ENCODE assay signal across 8 mouse cellular contexts in genomic region chr3:53004406-53005114, GRCm38 (mm10). TPM values are rescaled to one million over a fixed set of nuclear protein-coding genes. Genes with fewer than 3 reads are reported as not detected.
DNase-seq lines count a peak whose midpoint lies in the region; ATAC-seq lines count a peak whose summit lies in the region.

No protein-coding gene starts in this region.

- no peak overlapping the region for H3K27ac ChIP-seq in midbrain, embryonic 13.5 days
- no peak overlapping the region for H3K27ac ChIP-seq in midbrain, embryonic 11.5 days (ENCODE audit: low read depth, low read length)
- H3K27ac ChIP-seq in limb, embryonic 10.5 days = no peak overlapping the region

- H3K36me3 ChIP-seq in midbrain, embryonic 13.5 days = peaks cover 69% of the 10 kb centered on the region
- H3K36me3 ChIP-seq in midbrain, embryonic 11.5 days (ENCODE audit: control insufficient read depth, insufficient read depth, low read length) = peaks cover 9% of the 10 kb centered on the region
- peaks cover 67% of the 10 kb centered on the region for H3K36me3 ChIP-seq in limb, embryonic 10.5 days

- no peak overlapping the region for H3K9ac ChIP-seq in midbrain, embryonic 13.5 days (replicated peaks)
- no peak overlapping the region for H3K9ac ChIP-seq in midbrain, embryonic 11.5 days (ENCODE audit: low read length)

- ATAC-seq in frontal cortex, adult (ENCODE audit: low TSS enrichment) = peak; percentile 92
- ATAC-seq in midbrain, embryonic 13.5 days = peak; percentile 62; the same call in 1 of the 2 replicates
- ATAC-seq in midbrain, embryonic 11.5 days (ENCODE audit: low FRiP score) = no peak

- H3K9me3 ChIP-seq in midbrain, embryonic 13.5 days = no peaks in the 10 kb centered on the region
- no peaks in the 10 kb centered on the region for H3K9me3 ChIP-seq in midbrain, embryonic 11.5 days (ENCODE audit: control insufficient read depth, low read length)
- no peaks in the 10 kb centered on the region for H3K9me3 ChIP-seq in limb, embryonic 10.5 days (replicated peaks)

- no peaks in the 10 kb centered on the region for H3K27me3 ChIP-seq in midbrain, embryonic 13.5 days
- H3K27me3 ChIP-seq in midbrain, embryonic 11.5 days (ENCODE audit: control insufficient read depth, insufficient read depth, low read length) = no peaks in the 10 kb centered on the region
- no peaks in the 10 kb centered on the region for H3K27me3 ChIP-seq in limb, embryonic 10.5 days (ENCODE audit: low read depth, poor library complexity, severe bottlenecking)

- 79% methylated on average over 2 of the region's 2 CpGs for WGBS in midbrain, embryonic 13.5 days
- WGBS in midbrain, embryonic 11.5 days = 76% methylated on average over 2 of the region's 2 CpGs
- WGBS in limb, embryonic 10.5 days = 72% methylated on average over 2 of the region's 2 CpGs

- H3K4me2 ChIP-seq in midbrain, embryonic 13.5 days (replicated peaks) = no peak overlapping the region
- H3K4me2 ChIP-seq in midbrain, embryonic 11.5 days = no peak overlapping the region

- DNase-seq in frontal cortex, postnatal 14 days (ENCODE audit: low spot score in 2 of 2) = no peak
- DNase-seq in midbrain, embryonic 11.5 days (ENCODE audit: low spot score, missing footprints) = no peak
- DNase-seq in brain, adult 2 months (ENCODE audit: low read depth, low spot score) = peak; percentile 79
- peak; percentile 26 for DNase-seq in limb, embryonic 10.5 days (ENCODE audit: low spot score)
- DNase-seq in thymus, postnatal 4 days = peak; percentile 23
- no peak for DNase-seq in spleen, adult 18-20 months

- H3K4me3 ChIP-seq in midbrain, embryonic 13.5 days (replicated peaks) = no peak overlapping the region
- H3K4me3 ChIP-seq in midbrain, embryonic 11.5 days (ENCODE audit: low read depth, low read length) = no peak overlapping the region
- H3K4me3 ChIP-seq in limb, embryonic 10.5 days = no peak overlapping the region

- H3K4me1 ChIP-seq in midbrain, embryonic 13.5 days (replicated peaks) = no peaks in the 10 kb centered on the region
- no peaks in the 10 kb centered on the region for H3K4me1 ChIP-seq in midbrain, embryonic 11.5 days (ENCODE audit: control insufficient read depth, insufficient read depth, low read length)
- H3K4me1 ChIP-seq in limb, embryonic 10.5 days = peaks cover 6% of the 10 kb centered on the region

RNA-seq across cellular contexts. Expression of gene Cog6, which starts 12.5 kb away (rescaled TPM):
- 57.9 and 59.9 TPM in 2 replicates for polyA plus RNA-seq in midbrain, embryonic 13.5 days (2015; fragmentation: Nextera tagmentation; extraction: Ambion mirVana)
- polyA plus RNA-seq in midbrain, embryonic 11.5 days (2014; fragmentation: Nextera tagmentation; extraction: Ambion mirVana) = 50.7 and 58.1 TPM in 2 replicates
- polyA plus RNA-seq in limb, embryonic 10.5 days (2016; fragmentation: Nextera tagmentation; extraction: Ambion mirVana) = 36.4 and 46.3 TPM in 2 replicates

RNA-seq across cellular contexts. Expression of gene Lhfp, which starts 36.8 kb away (rescaled TPM):
- polyA plus RNA-seq in midbrain, embryonic 13.5 days (2015; fragmentation: Nextera tagmentation; extraction: Ambion mirVana) = 47.3 and 48.8 TPM in 2 replicates
- 44.6 and 49.8 TPM in 2 replicates for polyA plus RNA-seq in midbrain, embryonic 11.5 days (2014; fragmentation: Nextera tagmentation; extraction: Ambion mirVana)
- polyA plus RNA-seq in limb, embryonic 10.5 days (2016; fragmentation: Nextera tagmentation; extraction: Ambion mirVana) = 61.8 and 90.1 TPM in 2 replicates

Comparison
In these comparisons a context has a peak if more than half of its experiments do, and no peak if none do; other contexts are left out.
1. DNase-seq: peak in brain, adult 2 months (single experiment), limb, embryonic 10.5 days (single experiment) and thymus, postnatal 4 days (single experiment); none in frontal cortex, postnatal 14 days (0 of 2), midbrain, embryonic 11.5 days (single experiment) and spleen, adult 18-20 months (0 of 2).